Mouse (Mus musculus) cerebellum, adult 11-12 months (tissue): ENCODE measurements around the gene Tnfaip1.
"Not testable (repeated sequence)": the region's sequence is repeated elsewhere in the genome, so short reads cannot be mapped to it uniquely, and the experiment has no call there.

Experiments used
- DNase-seq: peaks from one replicate; pipeline ENCODE4 v3.0.0; 2022

The Tnfaip1 gene

DNA sequence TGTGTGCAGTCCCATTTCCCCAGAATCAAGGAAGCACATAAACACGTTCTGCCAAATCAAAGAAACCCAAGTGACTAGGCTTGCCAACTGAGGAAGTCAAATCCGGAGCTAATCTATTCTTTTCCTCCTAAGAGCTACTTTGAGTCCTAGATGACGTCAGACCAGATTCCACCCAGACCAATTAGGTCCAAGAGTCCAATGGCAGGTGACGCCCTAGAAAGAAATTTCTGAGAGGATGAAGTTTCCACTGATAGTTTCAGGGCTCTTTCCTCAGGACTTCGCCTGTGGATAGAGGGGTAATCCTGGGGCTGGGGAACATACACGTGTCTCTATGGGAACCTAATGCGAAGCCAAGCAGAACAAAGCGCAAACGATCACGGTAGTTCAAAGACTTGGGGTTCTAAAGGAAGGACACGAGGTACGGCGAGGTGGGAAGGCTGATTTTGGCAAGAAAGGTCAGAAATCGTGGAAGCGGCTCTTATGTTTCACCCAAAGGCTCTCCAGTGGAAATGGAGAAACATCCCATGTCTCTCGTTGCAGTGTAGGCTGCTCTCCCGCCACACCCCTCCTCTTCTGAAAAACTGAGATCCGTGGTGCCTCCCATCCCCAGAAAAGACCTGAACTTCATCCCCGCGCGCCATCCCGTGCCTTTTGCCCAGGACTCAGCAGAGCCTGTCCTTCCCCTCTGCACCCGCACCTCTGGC, 604 bp downstream of the Tnfaip1 start:
- DNase-seq: no peak

DNA sequence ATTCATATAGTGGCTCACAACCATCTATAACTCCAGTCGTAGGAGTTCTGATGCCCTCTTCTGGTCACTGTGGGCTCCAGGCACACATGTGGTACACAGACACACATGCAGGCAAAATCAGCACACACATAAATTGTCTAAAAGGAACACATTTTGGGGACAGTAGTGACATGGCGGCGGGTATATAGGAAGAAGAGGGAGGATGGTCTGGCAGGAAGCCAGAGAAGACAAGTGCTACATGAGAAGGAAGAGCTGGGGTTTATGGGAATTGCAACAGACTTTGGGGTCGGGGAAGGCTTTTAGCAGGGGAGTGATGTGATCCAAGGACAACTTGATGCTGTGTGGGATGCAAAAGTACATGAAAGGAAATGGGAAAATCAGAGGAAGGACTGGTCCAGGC, 1.6 kb downstream of the Tnfaip1 start:
- DNase-seq: peak; percentile 56

DNA sequence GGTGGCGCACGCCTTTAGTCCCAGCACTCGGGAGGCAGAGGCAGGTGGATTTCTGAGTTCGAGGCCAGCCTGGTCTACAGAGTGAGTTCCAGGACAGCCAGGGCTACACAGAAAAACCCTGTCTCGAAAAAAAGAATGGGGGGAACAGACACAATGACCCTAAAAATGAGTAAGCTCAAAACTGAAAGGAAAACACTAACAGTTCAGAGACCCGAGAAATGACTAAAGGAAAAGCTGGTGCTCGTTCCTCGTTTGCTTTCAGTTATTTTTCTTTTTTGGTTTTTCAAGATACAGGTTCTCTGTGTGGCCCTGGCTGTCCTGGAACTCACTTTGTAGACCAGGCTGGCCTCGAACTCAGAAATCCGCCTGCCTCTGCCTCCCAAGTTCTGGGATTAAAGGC, 4.6 kb downstream of the Tnfaip1 start:
- not testable (repeated sequence) for DNase-seq

DNA sequence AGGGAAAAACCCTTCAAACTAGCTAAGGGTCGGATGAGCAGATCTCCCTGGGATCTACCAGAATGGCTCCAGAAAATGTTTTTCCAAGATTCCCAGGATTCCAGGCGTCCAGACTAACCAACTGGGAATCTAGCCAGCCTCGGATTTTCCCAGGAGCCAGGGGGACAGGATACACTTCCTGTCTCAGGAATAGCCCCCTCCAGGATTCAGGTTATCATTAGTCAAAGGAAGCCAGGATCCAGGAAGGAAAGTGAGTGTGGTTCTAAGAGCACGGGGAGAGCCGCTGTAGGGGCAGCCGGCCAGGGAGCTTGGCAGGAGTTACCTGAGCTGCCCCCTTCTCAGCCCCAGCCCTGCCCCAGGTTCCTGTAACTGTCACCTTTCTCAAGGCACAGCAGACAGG, 5.1 kb downstream of the Tnfaip1 start:
- no peak for DNase-seq

DNA sequence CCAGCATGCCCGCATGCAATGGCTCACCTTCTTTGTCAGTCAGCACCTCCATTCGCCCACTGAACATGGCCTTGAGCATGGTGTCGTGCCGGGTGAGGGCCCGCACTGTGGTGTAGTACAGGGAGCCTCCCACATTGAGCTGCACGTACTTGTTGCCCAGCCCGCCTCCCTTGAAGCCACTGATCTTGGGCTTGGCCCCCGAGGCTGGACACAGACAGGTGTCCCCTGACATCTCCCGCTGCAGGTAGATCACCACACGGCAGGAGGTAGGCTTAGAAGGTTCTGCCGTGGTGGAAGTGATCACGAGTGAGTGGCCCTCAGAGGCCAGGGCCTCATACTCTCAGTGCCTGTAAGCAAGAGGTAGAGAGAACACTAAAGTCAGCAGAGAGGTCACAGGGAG, 6.1 kb downstream of the Tnfaip1 start:
- no peak for DNase-seq

DNA sequence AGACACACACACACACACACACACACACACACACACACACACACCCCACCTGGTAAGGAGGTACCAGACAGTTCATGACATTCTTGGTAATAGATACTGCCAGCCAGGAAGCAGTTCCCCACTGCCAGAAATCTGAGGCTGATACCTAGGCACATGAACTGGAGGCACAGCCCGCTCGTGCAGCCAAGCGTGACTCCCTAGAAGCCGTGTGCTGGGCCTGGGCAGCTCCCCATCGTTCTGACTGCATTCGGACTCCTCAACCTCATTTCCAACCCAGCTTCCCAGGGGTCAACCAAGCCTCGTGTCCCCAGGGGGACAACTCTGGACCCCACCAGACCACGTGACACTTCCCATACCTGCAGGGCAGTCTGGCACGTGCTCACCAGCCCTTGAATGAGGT, 7.4 kb downstream of the Tnfaip1 start:
- no peak for DNase-seq

DNA sequence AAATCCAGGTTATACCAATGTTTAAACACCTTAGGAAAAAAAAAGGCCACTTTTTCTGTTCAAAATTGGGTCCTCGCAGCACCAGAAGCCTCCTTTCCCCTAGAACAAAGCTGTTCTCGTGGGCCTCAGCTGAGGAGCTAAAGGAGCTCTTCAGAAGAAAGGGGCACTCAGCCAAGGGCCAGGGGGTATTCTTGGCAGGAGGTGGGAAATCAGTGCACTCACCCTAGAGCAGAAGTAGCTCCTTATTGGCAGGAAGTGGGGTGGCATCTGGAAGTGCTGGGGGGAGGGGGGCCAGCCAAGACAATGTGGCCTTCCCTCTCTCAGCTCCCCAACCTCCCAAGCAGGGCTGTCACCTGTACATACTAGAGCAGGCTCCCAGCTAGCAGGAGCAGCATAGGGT, 11.3 kb downstream of the Tnfaip1 start:
- peak; percentile 33 for DNase-seq

DNA sequence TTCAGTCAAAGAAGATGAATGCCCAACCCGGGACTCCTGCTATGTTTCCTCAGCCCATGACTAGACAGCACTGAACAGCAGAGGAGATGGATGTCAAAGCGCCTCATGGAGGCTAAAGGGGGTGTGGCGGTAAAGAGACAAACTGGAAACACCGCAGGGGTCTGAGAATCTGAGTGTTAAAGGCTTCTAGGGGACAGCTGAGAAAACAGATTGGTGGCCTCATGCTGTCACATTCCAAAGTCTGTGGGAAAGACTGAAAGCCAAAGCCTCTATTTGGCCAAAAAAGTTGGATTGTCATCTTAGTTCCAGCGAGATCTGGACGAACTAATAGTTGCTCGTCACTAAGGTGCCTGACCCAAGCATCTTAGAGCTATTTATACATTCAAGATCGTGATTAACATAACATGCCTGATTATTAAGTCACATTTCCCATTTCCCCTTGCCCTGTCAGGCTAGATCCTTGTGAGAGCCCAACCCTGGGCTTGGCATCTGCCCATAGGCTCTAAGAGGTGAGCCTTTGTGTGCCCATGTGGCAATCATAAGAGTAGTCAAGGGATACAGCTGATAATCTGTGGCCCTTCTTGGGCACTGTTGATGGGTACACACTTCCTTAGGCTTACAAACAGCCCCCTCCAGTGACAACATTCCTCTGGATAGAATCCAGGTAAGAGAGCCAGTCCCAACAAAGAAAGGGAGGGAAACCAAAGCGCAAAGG, 12.7 kb downstream of the Tnfaip1 start:
- no peak for DNase-seq

DNA sequence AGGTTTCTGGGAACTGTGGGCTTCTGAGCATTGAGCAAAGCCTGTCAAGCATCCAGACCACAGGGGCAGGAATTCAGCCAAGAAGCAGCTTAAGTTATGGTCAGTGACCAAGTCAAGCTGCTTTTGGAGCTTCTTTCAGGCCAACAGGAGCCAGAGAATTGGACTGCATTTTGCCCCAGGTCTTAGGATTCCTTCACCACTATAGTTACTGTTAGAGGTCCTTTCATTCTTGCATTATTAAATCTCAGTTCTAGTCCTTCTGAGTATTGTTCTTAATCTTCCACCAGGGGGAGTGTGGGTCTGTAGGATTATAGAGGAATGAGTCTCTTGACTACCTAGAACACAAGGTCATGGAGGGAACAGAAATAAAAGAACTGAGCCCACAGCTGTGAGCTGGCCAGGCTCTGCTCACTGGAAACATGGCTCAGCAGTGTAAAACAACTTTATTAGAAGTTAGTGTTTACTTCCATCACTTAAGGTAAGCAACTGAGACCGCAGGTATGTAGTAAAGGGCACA, 13.6 kb downstream of the Tnfaip1 start:
- DNase-seq: no peak

DNA sequence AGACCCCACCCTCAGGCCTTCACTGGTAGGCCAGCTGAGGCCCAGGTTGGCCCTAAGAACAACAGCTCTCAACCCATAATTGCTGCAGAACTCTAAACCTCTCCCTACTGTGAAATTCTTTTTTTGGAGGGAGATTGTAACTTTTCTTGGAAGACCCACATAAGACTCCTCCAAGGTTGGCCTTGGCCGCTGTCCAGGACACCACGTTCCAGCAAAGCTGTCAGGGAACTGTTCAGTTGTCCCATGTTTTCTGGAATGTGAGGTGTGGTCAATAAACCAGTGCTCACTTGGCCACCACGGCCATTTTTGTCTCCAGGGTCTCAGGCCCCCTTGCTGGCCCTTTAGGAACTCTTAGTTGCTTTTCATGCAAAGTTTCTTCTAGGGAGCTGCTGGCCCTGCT, 14.3 kb downstream of the Tnfaip1 start:
- no peak for DNase-seq

DNA sequence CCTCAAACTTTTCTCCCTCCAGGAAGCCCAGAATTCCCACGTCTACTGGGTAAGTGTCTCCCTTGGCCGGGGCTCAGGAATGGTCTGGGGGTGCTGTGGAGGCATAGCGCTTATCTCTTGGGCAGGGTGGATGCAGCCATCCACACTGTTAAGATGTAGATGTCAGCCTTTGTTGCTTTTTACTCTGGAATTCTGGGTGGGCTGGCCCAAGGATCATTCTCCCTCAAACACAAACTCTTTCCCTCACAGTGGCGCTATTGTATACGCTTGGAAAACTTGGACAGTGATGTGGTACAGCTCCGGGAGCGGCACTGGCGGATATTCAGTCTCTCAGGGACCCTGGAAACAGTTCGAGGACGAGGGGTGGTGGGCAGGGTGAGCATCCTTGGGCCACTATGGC, 17.2 kb downstream of the Tnfaip1 start:
- no peak for DNase-seq

DNA sequence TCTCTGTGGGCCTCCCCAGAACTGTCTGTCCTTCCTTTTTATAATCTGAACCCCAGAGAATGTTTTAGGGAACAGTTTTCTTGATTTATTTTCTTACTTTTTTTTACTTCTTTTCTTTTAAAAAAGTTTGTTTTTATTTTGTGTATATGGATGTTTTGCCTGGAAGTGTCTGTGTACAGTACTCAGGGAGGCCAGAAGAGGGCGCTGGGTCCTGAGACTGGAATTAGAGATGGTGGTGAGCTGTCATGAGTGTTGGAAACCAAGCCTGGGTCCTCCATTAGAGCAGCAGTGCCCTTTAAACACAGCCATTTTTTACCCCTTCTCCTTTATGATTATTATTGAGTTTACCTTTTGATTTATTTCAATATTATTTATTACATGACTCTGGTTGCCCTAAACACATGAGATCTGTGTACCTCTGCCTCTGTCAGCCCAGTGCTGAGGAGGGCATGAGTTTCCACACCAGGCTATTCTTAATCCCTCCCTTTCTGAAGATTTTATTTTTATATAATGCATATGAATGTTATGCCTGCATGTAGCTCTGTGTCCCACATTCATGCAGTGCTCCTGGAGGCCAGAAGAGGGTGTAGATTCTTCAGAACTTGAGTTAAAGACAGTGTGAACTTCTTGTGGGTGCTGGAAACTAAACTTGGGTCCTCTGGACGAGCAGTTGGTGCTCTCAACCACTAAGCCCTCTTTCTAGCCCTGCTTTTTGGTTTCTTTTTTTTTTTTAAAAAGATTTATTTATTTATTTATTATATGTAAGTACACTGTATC, 20.4 kb downstream of the Tnfaip1 start:
- DNase-seq: no peak

DNA sequence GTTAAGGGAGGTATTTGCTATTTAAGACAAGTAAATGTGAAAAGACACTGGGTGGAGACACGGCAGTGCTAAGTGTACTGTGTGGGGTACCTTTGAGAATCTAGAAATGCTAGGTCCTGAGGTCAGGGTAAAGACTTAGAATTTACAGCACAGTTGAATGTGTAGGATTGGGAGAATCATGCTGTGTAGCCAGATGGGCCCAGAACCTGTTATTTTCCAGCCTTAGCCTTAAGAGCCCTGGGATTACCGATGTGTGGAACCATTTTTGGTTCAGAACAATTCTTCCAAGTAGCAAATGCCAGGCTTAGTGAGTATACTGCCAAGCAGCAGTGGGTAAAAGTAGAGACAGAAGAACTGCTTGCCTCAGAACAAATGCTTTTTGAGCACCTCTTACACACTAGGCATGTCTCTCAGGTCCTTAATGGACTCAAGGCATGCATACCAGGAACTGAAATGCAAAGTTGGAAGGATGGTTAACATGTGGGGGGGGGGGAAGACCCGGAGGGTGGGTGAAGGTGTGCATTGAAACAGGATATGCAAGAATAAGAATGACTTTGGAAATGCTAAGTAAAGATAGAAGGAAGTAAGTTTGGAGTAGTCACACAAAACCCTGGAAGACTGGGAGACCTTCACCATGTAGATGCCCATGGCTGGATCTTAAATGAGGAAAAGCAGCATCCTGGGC, 22.9 kb downstream of the Tnfaip1 start:
- no peak for DNase-seq

DNA sequence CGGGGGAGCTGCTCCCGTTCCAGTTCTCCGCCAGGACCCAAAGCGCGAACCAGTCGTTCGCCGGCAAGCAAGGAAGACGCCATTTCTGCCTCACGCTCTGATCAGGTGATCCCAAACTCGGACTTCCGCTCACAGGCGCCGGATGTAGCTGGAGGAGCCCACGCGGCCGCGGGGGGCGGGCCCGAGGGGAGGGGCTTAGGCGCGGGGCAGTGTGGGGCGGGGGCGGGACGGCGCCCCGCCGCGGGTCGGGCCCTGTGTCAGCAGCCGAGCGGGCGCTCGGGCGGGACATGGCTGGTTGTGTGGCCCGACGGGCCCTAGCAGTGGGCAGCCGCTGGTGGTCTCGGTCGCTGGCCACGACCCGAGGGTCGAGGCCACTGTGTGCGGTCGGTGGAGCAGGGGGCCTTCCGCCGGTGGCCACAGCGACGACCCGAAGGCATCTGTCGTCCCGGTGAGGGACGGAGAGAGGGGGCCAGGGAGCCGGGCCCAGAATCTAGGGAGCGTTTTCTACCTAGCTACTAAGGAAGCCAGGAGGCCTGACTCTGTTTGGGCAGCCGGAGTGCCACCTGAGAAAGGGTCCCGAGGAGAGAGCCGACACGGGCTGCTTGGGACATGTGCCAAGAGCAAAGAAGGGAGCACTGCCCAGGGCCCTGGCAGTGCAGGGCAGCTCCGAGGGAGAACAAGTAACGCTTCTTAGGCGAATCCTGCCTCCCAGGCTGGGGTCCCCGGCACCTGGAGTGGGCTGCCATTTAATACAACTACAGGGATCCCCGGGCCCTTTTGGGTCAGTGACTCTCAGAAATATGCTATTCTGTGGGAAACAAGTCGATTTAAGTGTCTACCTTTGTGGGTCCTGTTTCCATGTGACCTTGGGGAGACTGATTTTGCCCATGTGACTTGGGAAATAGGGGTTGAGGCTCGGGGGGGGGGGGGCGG, 23.8 kb downstream of the Tnfaip1 start, which contains the start of the genes Tmem199 and Poldip2:
Tmem199 (minus strand) TSS at position 148 of the 933 bp plus-strand sequence.
Poldip2 (plus strand) TSS at position 169 of the 933 bp plus-strand sequence.
- DNase-seq: peak; percentile 88

DNA sequence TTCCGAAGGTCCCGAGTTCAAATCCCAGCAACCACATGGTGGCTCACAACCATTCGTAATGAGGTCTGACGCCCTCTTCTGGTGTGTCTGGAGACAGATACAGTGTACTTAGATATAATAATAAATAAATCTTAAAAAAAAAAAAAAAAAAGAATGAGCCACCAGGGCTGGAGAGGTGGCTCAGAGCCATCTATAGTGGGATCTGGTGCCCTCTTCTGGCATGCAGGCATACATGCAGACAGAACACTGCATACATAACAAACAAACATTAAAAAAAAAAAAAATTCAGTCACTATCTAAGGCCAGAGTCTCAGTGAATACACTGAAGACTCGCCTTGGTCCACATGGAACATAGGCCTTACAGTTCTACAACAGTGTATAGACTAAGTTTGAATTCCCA, 27.0 kb downstream of the Tnfaip1 start:
- DNase-seq: no peak

DNA sequence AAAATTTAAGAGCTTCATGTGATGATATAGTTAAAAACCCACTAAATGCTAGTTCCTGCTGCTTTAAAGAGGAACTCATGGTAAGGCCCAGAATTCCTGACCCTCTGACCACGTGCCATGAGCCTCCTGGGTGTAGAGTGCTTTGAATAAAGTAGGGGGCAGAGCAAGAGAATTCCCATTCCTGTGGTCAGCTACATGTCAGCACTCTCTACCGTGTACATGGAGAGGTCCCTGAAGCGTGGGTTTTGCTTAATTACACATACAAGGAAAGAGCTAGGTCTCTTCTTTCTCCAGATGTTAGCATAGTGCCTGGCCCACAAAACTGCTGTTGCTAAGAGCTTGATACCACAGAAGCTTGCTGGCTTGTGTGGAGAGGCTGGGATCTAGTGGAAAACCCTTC, 30.7 kb downstream of the Tnfaip1 start:
- no peak for DNase-seq

DNA sequence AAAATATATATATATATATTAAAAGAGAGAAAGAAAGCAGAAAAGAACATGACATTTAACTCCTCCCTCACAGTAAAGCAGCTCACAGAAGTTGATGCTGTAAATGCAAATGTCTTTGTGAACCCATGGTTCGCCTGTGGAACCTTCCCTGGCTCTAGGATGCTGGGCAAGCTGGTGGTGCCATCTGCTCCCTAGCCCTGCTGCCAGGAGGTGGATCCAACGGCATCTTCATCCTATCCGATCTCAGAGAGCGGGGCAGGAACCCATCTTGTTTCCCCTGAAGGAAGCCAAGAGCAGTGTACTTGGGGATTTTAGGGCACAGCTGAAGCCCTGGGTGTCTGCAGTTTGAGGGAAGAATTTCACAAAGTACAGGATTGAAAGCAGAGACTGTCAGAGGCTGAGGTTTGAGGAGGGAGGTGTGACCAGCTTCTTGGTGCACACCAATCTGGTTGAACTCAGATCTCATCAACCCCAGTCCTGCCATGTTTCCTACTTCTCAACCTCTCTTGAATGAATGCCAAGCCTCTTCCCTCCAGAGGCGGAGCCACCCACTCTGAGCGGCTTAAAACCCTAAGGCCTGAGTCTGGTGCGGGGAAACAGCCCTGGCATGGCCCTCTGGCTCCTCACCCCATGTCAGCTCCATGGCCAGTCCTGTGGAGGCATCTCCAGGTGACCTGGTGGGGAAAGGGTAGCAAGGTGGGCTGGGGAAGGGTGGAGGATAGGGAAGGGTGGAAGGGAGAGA, 33.1 kb downstream of the Tnfaip1 start, which contains the start of gene Sebox:
Sebox (plus strand) TSS at position 539 of the 742 bp plus-strand sequence.
- DNase-seq: peak; percentile 93

DNA sequence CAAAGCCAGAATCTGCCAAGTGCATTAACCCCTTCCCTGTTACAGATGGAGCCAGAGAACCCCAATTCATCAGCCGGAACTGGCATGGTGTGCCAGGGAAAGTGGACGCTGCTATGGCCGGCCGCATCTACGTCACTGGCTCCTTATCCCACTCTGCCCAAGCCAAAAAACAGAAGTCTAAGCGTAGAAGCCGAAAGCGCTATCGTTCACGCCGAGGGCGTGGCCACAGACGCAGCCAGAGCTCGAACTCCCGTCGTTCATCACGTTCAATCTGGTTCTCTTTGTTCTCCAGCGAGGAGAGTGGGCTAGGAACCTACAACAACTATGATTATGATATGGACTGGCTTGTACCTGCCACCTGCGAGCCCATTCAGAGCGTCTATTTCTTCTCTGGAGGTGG, 34.6 kb downstream of the Tnfaip1 start:
- peak; percentile 54 for DNase-seq

DNA sequence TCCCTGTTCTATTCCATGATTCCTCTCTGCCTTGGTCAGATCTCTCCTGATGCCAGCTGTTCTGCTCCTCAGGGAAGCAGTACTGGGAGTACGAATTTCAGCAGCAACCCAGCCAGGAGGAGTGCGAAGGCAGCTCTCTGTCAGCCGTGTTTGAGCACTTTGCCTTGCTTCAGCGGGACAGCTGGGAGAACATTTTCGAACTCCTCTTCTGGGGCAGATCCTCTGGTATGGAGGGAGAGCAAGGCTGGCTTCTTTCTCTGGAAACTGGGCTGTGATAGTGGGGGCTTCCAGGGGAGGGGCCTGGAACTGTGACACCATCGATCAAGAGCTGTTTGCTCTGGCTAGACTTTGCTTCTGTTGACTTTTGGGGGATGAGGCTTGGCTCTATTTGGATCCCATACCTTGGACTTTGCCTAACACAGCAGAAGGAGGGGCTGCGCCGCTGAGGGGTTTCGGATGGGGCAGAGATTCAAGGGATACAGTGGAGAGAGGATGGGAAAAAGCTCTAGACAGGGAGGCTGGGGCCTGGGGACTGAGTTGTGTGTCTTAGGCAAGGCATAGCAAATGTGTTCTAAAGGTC, 35.4 kb downstream of the Tnfaip1 start:
- no peak for DNase-seq

DNA sequence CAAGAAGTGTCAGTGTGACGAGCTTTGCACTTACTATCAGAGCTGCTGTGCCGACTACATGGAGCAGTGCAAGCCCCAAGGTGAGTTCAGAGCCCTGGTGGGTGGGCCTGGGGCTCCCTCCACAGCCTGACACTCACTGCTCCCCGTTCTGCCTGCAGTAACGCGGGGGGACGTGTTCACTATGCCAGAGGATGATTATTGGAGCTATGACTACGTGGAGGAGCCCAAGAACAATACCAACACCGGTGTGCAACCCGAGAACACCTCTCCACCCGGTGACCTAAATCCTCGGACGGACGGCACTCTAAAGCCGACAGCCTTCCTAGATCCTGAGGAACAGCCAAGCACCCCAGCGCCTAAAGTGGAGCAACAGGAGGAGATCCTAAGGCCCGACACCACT, 36.6 kb downstream of the Tnfaip1 start:
- peak; percentile 52 for DNase-seq
